ENCODE assay signal across 8 mouse cellular contexts in the genomic region with DNA sequence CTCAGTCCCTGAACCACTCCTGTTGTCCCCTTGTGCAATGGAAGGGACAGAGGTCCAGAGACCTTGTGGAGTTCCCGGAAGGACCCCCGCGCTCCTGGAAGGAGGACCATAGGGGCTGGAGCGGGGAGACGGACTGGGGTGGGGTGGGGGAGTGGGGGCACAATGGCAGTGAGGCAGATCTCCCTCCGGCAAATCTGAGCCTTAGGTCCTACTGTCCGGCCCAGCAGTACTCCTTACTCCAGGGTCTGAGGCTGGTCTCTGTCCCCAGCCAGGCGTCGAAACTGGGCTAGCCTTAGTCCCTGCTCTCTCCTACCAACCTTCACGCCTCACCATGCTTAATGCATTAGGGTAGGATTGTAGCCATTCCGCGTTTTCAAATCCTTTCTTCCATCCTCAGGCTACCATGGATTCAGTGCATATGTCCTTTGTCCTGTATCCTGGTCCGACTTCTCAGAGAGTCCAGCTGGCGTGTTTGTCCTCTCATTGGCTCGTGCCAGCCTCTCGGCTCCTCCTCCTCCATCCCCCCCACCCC. TPM values are rescaled to one million over a fixed set of nuclear protein-coding genes. Genes with fewer than 3 reads are reported as not detected.
DNase-seq lines count a peak whose midpoint lies in the region; ATAC-seq lines count a peak whose summit lies in the region.

No protein-coding gene starts in this region.

- H3K4me2 ChIP-seq in limb, embryonic 12.5 days: peak overlapping the region; percentile 63
- H3K4me2 ChIP-seq in midbrain, embryonic 15.5 days: peak overlapping the region; percentile 53

- WGBS in limb, embryonic 12.5 days: under 1% methylated on average over 16 of the region's 16 CpGs
- WGBS in midbrain, embryonic 15.5 days: 1% methylated on average over 16 of the region's 16 CpGs

- H3K4me3 ChIP-seq in limb, embryonic 12.5 days (replicated peaks): peak overlapping the region; percentile 77
- peak overlapping the region; percentile 98 for H3K4me3 ChIP-seq in midbrain, embryonic 15.5 days

- peak overlapping the region; percentile 91 for H3K9ac ChIP-seq in limb, embryonic 12.5 days (replicated peaks)
- peak overlapping the region; percentile 98 for H3K9ac ChIP-seq in midbrain, embryonic 15.5 days

- intact Hi-C loops in heart, postnatal 25 days (cut with DNase I): loop anchor here (2.0 to 5.0 kb wide), 2 partner anchors 58 to 186 kb away; no protein-coding TSS in a partner anchor

- peak; percentile 98 for DNase-seq in heart, adult 11 months
- no peak for DNase-seq in heart, postnatal 25 days (ENCODE audit: low spot score)
- peak; percentile 80 for DNase-seq in cerebellum, adult 9-11 months
- peak; percentile 15 to 17 for DNase-seq in frontal cortex, postnatal 25 days (ENCODE audit: low spot score in 2 of 2)
- peak; percentile 52 for DNase-seq in induced T-regulatory cell, adult 2 months (ENCODE audit: low read depth)
- no peak for DNase-seq in thymus, postnatal 10 days (ENCODE audit: low spot score in 2 of 2)

- H3K27ac ChIP-seq in limb, embryonic 12.5 days: peak overlapping the region; percentile 93
- peak overlapping the region; percentile 96 for H3K27ac ChIP-seq in midbrain, embryonic 15.5 days

- H3K36me3 ChIP-seq in limb, embryonic 12.5 days: no peaks in the 10 kb centered on the region
- H3K36me3 ChIP-seq in midbrain, embryonic 15.5 days (replicated peaks): no peaks in the 10 kb centered on the region

- 0 out of 2 replicates have a peak, but pooled peaks cover 5% of the 10 kb centered on the region for H3K4me1 ChIP-seq in limb, embryonic 12.5 days (replicated peaks)
- H3K4me1 ChIP-seq in midbrain, embryonic 15.5 days: 0 out of 2 replicates have a peak, but pooled peaks cover 3% of the 10 kb centered on the region

- ATAC-seq in limb, embryonic 12.5 days (ENCODE audit: insufficient number of reproducible peaks, insufficient read depth, low FRiP score, low TSS enrichment, low read depth): peak; percentile 76
- peak; percentile 83 for ATAC-seq in midbrain, embryonic 15.5 days (replicated peaks)

- H3K9me3 ChIP-seq in limb, embryonic 12.5 days: no peaks in the 10 kb centered on the region
- no peaks in the 10 kb centered on the region for H3K9me3 ChIP-seq in midbrain, embryonic 15.5 days

- no peaks in the 10 kb centered on the region for H3K27me3 ChIP-seq in limb, embryonic 12.5 days
- H3K27me3 ChIP-seq in midbrain, embryonic 15.5 days (replicated peaks): no peaks in the 10 kb centered on the region

RNA-seq across cellular contexts. Expression of a gene that starts 8.5 kb away (rescaled TPM):
- total RNA-seq in heart, postnatal 25 days (2021): 10 to 100 TPM; 20.8 to 20.9 TPM
- 172 and 173 TPM in 2 replicates for polyA plus RNA-seq in limb, embryonic 12.5 days (2016; fragmentation: Nextera tagmentation; extraction: Ambion mirVana)
- polyA plus RNA-seq in midbrain, embryonic 15.5 days (2015; fragmentation: Nextera tagmentation; extraction: Ambion mirVana): 156 and 168 TPM in 2 replicates

Comparison
In these comparisons a context has a peak if more than half of its experiments do, and no peak if none do; other contexts are left out.
1. DNase-seq: peak in heart, adult 11 months (single experiment), cerebellum, adult 9-11 months (single experiment), frontal cortex, postnatal 25 days (2 of 2) and induced T-regulatory cell, adult 2 months (single experiment); none in heart, postnatal 25 days (single experiment) and thymus, postnatal 10 days (0 of 2).